Mouse (Mus musculus): Measurements from ENCODE around the gene Naip5.
"Not testable (repeated sequence)": the region's sequence is repeated elsewhere in the genome, so short reads cannot be mapped to it uniquely, and the experiment has no call there.

- not testable (repeated sequence) for TF ChIP-seq CTCF (IDR thresholded peaks at IDR 0.05; ENCODE audit: extremely low read depth, insufficient read length, insufficient replicate concordance, low read depth, low read length); POLR2A (IDR thresholded peaks at IDR 0.05; ENCODE audit: low read depth, low read length)
These were observed 5.8 kb upstream of the Naip5 start for GRCm38 (mm10) chr13:100251897-100252296.

All from small intestine, adult 2 months (tissue).